Mouse (Mus musculus): ENCODE results near the gene Btbd35f25. TPM values are rescaled to one million over a fixed set of nuclear protein-coding genes. Genes with fewer than 3 reads are reported as not detected.
"Not testable (repeated sequence)": the region's sequence is repeated elsewhere in the genome, so short reads cannot be mapped to it uniquely, and the experiment has no call there.

Gene Btbd35f25
- polyA plus RNA-seq (2016; fragmentation: Nextera tagmentation; extraction: Ambion mirVana): not detected in 2 replicates

DNA sequence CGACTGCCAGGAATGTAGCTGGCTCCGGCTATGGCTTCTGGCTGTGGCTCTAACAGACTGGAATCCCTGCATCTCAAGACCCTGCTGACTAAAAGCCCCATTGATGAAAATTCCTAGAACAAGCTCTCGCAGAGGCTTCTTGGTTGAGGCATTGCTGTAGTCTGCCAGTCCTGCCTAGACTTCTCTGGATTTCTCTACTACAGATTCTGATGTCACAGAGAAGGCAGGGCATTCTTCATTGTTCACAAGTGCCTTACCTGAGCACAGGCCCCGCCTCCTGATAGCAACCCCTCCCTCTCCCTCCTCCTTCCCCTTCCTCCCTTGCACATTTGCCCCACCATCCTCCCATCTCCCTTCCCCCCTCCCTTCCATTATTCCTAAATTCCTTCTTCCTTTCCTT lies at the start of gene Btbd35f25:
Gene Btbd35f25 (minus strand): TSS at position 101 of the 400 bp plus-strand sequence.
- not testable (repeated sequence) for DNase-seq (ENCODE audit: low spot score); H3K4me1 ChIP-seq (replicated peaks); H3K36me3 ChIP-seq; H3K27ac ChIP-seq; H3K27me3 ChIP-seq (ENCODE audit: insufficient read depth, poor library complexity, severe bottlenecking); H3K4me3 ChIP-seq
- 79% methylated on average over 3 of the region's 4 CpGs for WGBS
- peaks cover 18% of the 10 kb centered on the region for H3K9me3 ChIP-seq

DNA sequence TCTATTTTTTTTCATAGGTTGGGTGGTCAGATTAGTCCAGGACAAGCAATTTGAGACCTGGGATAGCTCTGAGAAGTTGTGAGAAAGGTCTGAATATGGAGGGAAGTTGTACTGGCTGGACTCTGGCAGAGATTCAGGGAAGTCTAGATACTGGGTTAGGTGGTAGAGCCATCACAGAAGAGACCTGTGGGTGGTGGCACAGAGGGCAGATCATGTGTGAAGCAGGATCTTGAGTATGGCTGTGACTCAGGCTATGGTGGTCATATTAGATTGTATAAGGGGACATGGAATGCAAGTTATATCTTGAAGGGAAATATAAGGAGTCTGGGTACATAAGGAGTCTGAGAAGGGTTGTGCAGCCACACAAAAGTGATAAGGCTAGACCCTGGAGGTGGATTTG lies 49.3 kb upstream of the Btbd35f25 start:
- Histone ChIP-seq H3K36me3 (no peaks in the 10 kb centered on the region), H3K9me3 (peaks cover 100% of the 10 kb centered on the region), H3K4me1 (replicated peaks) (no peaks in the 10 kb centered on the region), H3K27ac (no peak overlapping the region), H3K4me3 (no peak overlapping the region), H3K27me3 (ENCODE audit: insufficient read depth, poor library complexity, severe bottlenecking) (no peaks in the 10 kb centered on the region)
- no peak for DNase-seq (ENCODE audit: low spot score)

DNA sequence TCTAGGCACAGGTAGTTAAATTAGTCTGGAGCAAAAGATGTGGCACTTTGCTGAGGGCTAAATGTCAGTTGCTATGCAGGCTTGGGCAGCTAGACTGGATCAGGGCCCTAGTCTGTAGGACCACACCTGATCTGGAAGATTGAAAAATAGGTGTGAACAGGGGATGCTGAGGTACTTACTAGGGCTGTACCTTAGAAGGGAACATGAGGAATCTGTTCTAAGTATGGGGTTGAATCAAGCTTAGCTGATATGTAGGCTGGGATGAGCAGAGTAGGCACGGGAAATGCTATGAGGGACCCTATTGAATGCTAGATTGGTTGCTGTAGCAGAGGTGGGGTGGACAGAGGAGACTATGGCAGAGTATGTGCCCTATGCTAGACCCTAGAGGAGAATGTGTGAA lies 47.0 kb upstream of the Btbd35f25 start:
- no peaks in the 10 kb centered on the region for H3K4me1 ChIP-seq (replicated peaks)
- no peaks in the 10 kb centered on the region for H3K36me3 ChIP-seq
- H3K4me3 ChIP-seq: no peak overlapping the region
- WGBS: 89% methylated on average over 1 of the region's 1 CpGs
- H3K27me3 ChIP-seq (ENCODE audit: insufficient read depth, poor library complexity, severe bottlenecking): no peaks in the 10 kb centered on the region
- peaks cover 95% of the 10 kb centered on the region for H3K9me3 ChIP-seq
- DNase-seq (ENCODE audit: low spot score): no peak
- H3K27ac ChIP-seq: no peak overlapping the region

DNA sequence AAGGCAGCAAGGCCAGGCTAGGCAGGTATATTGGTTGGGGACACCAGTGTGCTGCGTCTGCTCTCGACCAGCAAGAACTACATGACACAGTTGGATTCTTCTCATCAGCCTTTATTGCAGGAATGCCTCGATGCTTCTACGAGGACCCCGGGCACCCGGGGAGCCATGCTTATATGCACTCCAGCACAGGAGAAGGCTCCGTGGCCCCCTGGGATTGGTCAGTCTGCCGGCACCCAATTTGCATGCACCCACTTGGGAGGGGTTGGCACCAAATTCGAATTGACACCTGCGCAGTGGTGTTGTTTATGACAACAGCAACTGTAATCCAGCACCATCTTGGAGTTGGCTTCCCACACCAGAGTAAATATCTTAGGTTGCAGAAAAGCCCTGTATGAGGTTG lies 28.1 kb upstream of the Btbd35f25 start:
- Histone ChIP-seq H3K27me3 (ENCODE audit: insufficient read depth, poor library complexity, severe bottlenecking) (no peaks in the 10 kb centered on the region), H3K4me1 (replicated peaks) (no peaks in the 10 kb centered on the region), H3K36me3 (no peaks in the 10 kb centered on the region), H3K27ac (no peak overlapping the region), H3K9me3 (peaks cover 95% of the 10 kb centered on the region), H3K4me3 (no peak overlapping the region)
- DNase-seq (ENCODE audit: low spot score): no peak
- WGBS: 88% methylated on average over 10 of the region's 10 CpGs

DNA sequence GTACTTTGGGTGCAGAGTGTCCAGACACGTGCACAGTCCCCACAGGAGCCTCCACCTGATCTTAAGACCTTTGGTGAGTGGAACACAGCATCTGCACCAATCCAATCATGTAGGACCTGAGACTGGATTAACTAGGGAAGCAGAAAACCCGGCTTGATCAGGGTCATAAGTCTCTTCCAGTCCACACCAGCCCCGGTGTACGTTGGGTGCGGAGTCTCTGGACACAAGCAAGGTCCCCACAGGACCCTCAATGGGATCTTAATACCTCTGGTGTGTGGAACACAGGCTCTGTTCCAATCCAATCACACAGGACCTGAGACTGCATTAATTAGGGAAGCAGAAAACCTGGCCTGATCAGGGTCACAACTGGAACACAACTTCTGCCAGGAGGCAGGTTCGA lies 20.0 kb upstream of the Btbd35f25 start:
- 80% methylated on average over 6 of the region's 6 CpGs for WGBS
- H3K4me3 ChIP-seq: no peak overlapping the region
- H3K27ac ChIP-seq: no peak overlapping the region
- no peaks in the 10 kb centered on the region for H3K27me3 ChIP-seq (ENCODE audit: insufficient read depth, poor library complexity, severe bottlenecking)
- peaks cover 75% of the 10 kb centered on the region for H3K9me3 ChIP-seq
- H3K4me1 ChIP-seq (replicated peaks): no peaks in the 10 kb centered on the region
- no peak for DNase-seq (ENCODE audit: low spot score)
- H3K36me3 ChIP-seq: no peaks in the 10 kb centered on the region

Other genes with a start within 250 kb of the Btbd35f25 start
- not detected in 2 replicates for gene Gm21883, start 142.9 kb downstream of the Btbd35f25 start, polyA plus RNA-seq (2016; fragmentation: Nextera tagmentation; extraction: Ambion mirVana)
- not detected in 2 replicates for gene Spin2e, start 98.2 kb downstream of the Btbd35f25 start, polyA plus RNA-seq (2016; fragmentation: Nextera tagmentation; extraction: Ambion mirVana)
- not detected in 2 replicates for gene Gm21637, start 244.9 kb upstream of the Btbd35f25 start, polyA plus RNA-seq (2016; fragmentation: Nextera tagmentation; extraction: Ambion mirVana)

Data from hindbrain, embryonic 10.5 days (tissue).